Mouse (Mus musculus) left cerebral cortex, adult 8-10 months (tissue): Measurements from ENCODE around the gene Arfip1. TPM values are rescaled to one million over a fixed set of nuclear protein-coding genes. Genes with fewer than 3 reads are reported as not detected.

Source experiments
- DNase-seq, 2 experiments: peaks; one replicate each; pipeline ENCODE4 v3.0.0; 2022; ENCODE audit warnings: low spot score in 2 of 2
- total RNA-seq, 4 experiments: library from RNA; stranded (reverse); gene quantifications; 2 replicates each; pipeline ENCODE4 v1.2.4; 2022

Arfip1 gene
- 10 to 100 TPM; 19.3 to 22.5 (median 19.8) TPM for total RNA-seq

GRCm38 (mm10) chr3:84582023-84582912 is at the start of gene Arfip1:
TSS of gene Arfip1 (minus strand) at chr3:84582625.
- peak; percentile 87 to 93 for DNase-seq

- no peak for DNase-seq
Observed at GRCm38 (mm10) chr3:84631586-84631985, 49.2 kb upstream of the Arfip1 start.

- no peak for DNase-seq
Observed at GRCm38 (mm10) chr3:84622026-84622425, 39.6 kb upstream of the Arfip1 start.

GRCm38 (mm10) chr3:84619725-84620124 is 37.3 kb upstream of the Arfip1 start:
- DNase-seq, result no peak

GRCm38 (mm10) chr3:84619056-84619455 is 36.6 kb upstream of the Arfip1 start:
- no peak for DNase-seq

- DNase-seq, result no peak
Observed at GRCm38 (mm10) chr3:84618627-84619026, 36.2 kb upstream of the Arfip1 start.

GRCm38 (mm10) chr3:84615856-84616225 is 33.4 kb upstream of the Arfip1 start:
- DNase-seq, result no peak

GRCm38 (mm10) chr3:84615050-84615855 is 32.8 kb upstream of the Arfip1 start:
- no peak for DNase-seq

- no peak for DNase-seq
Observed at GRCm38 (mm10) chr3:84610183-84610710, 27.8 kb upstream of the Arfip1 start.

- DNase-seq, result no peak
Observed at GRCm38 (mm10) chr3:84603212-84603611, 20.8 kb upstream of the Arfip1 start.

GRCm38 (mm10) chr3:84602759-84603158 is 20.3 kb upstream of the Arfip1 start:
- no peak for DNase-seq

- no peak for DNase-seq
Observed at GRCm38 (mm10) chr3:84601870-84602495, 19.6 kb upstream of the Arfip1 start.

- no peak for DNase-seq
Observed at GRCm38 (mm10) chr3:84598756-84599155, 16.3 kb upstream of the Arfip1 start.

- DNase-seq, result no peak
Observed at GRCm38 (mm10) chr3:84597996-84598734, 15.7 kb upstream of the Arfip1 start.

- no peak for DNase-seq
Observed at GRCm38 (mm10) chr3:84595677-84596234, 13.3 kb upstream of the Arfip1 start.

- peak; percentile 23 to 38 for DNase-seq
Observed at GRCm38 (mm10) chr3:84594894-84595676, 12.7 kb upstream of the Arfip1 start.

GRCm38 (mm10) chr3:84593274-84593673 is 10.8 kb upstream of the Arfip1 start, which contains the start of gene Tigd4:
TSS of gene Tigd4 (plus strand) at chr3:84593574.
- no peak for DNase-seq

- DNase-seq, result no peak
Observed at GRCm38 (mm10) chr3:84586736-84587135, 4.3 kb upstream of the Arfip1 start.

- no peak for DNase-seq
Observed at GRCm38 (mm10) chr3:84582913-84583276, 470 bp upstream of the Arfip1 start.

GRCm38 (mm10) chr3:84581696-84582022 is 766 bp downstream of the Arfip1 start:
- DNase-seq, result no peak
